Mouse (Mus musculus): ENCODE results near the gene Hist2h2ab. TPM values are rescaled to one million over a fixed set of nuclear protein-coding genes. Genes with fewer than 3 reads are reported as not detected.

The Hist2h2ab gene
- polyA plus RNA-seq, 1 experiment, result not detected

DNA sequence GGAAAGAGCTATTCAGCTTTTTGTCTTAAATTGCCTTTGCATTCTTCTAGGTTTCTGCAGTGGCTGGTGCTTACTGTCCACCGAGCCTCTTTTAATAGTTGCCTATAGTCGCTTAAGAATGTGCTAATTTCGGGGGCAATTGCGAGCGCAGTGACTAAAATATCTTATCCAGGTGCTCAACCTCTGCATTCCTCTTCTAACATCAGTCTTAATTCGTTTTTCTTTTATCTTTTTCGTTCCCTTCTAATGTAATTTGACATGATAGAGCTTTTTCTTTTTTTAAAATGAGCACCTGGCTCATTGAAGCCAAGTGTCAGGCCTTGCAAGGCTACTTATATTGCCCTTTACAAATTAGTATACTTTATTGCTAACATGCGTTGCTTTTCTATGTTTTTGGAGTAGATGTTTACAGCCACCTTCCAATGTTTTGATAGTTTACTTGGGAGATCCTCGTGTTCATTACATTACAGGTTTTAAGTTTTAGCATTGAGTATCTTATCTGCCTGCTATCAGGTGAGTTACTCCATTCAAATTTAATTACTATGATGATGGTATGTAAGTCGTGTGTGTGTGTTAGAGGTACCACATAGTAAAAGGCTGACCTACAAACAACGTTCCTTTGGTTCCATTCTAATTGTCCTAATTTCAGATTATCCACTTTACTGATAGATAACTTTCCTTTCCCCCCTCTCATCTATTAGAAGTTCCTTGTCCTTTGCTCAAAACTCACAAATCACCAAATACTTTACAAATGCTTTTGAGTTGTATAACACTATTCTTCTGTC is 27.9 kb downstream of the Hist2h2ab start:
- Histone ChIP-seq H3K4me3 (peak overlapping the region; percentile 35), H3K27me3 (ENCODE audit: control insufficient read depth, insufficient read depth, insufficient read length) (no peaks in the 10 kb centered on the region), H3ac (ENCODE audit: control insufficient read depth, insufficient read length) (no peak overlapping the region), H3K36me3 (ENCODE audit: control insufficient read depth, insufficient read depth) (no peaks in the 10 kb centered on the region), H3K4me2 (ENCODE audit: low read depth) (peak overlapping the region; percentile 74), H3K79me2 (ENCODE audit: control insufficient read depth, insufficient read depth) (peaks cover 5% of the 10 kb centered on the region)
- TF ChIP-seq POLR2A (IDR thresholded peaks at IDR 0.05; ENCODE audit: insufficient read length, low read depth) (peak; percentile 26), USF1 (IDR thresholded peaks at IDR 0.05; ENCODE audit: low read depth) (no peak)

DNA sequence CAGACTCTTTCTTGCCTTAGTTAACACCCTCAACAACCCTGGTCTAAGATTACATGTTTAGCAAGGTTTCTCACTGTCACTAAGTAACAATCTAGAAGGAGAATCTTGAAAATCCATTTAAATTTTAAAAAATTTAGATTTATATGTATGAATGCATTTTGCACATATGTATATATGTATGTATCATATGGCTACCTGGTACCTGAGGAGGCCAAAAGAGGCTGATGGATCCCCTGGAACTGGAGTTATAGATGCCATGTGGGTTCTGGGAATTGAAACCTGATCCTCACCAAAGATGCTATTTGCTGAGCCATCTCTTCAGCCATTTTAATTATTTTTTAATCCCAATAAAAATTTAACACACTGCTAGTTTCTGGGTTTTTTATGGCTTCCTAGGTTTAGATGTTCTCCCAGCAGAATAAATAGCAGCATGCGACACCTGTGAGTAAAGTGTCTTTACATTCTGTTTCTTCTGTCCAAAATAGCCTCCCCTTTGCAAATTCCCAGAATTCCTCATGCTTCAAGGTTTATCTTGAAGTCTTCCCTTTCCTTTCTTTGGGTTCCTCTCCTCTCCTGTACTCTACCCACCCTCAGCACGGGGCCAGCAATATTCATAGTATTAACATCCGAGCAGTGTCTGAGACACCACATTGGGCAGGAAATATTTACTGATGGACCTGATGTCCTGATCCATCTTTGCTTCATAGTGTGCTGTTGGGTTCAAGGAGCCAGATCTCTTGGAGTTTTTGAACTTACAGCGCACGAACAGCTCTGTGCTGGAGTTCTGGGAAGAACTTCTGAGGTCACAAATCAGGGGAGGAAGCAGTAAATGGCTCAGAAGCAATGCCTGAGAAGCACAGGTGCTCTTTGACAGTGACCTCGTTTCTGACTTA is 28.7 kb downstream of the Hist2h2ab start:
- peak overlapping the region; percentile 35 for H3K4me3 ChIP-seq
- no peak overlapping the region for H3ac ChIP-seq (ENCODE audit: control insufficient read depth, insufficient read length)
- peaks cover 5% of the 10 kb centered on the region for H3K79me2 ChIP-seq (ENCODE audit: control insufficient read depth, insufficient read depth)
- peak; percentile 28 for TF ChIP-seq POLR2AphosphoS2 (IDR thresholded peaks at IDR 0.05; ENCODE audit: insufficient read length, low read depth)
- TF ChIP-seq TCF3 (IDR thresholded peaks at IDR 0.05; ENCODE audit: insufficient read length, low read depth), result no peak
- TF ChIP-seq MAX (IDR thresholded peaks at IDR 0.05; ENCODE audit: low read depth), result no peak
- TF ChIP-seq MYOG (IDR thresholded peaks at IDR 0.05; ENCODE audit: control insufficient read depth in 1 of 3, insufficient read depth in 1 of 3, insufficient read length in 2 of 3, low read depth in 2 of 3), result no peak
- TF ChIP-seq MYOD1 (IDR thresholded peaks at IDR 0.05; ENCODE audit: control insufficient read depth in 1 of 3, insufficient read length in 2 of 3, low read depth in 2 of 3), result no peak
- TF ChIP-seq CEBPB (IDR thresholded peaks at IDR 0.05; ENCODE audit: insufficient read depth, poor library complexity, severe bottlenecking), result no peak
- no peak for TF ChIP-seq SRF (IDR thresholded peaks at IDR 0.05; ENCODE audit: control insufficient read depth, insufficient read length, low read depth)
- peak overlapping the region; percentile 74 for H3K4me2 ChIP-seq (ENCODE audit: low read depth)
- H3K36me3 ChIP-seq (ENCODE audit: control insufficient read depth, insufficient read depth), result no peaks in the 10 kb centered on the region
- H3K27me3 ChIP-seq (ENCODE audit: control insufficient read depth, insufficient read depth, insufficient read length), result no peaks in the 10 kb centered on the region

DNA sequence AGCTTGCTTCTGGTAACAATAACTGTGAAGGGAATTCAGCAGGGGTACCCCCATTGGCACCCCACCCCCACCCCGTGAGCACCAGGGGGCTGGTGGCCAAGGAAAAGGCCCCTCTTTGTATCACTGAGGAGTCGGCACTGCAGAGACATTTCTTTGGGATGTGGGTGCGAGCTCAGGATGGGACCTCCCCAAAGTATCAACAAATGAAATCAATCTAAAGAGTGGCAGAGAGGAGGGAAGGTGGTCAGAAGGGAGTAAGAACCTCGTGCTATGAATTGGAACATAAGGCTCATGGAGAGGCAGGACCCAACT is 29.3 kb downstream of the Hist2h2ab start:
- no peaks in the 10 kb centered on the region for H3K27me3 ChIP-seq (ENCODE audit: control insufficient read depth, insufficient read depth, insufficient read length)
- H3K4me3 ChIP-seq, result peak overlapping the region; percentile 35
- TF ChIP-seq E2F4 (IDR thresholded peaks at IDR 0.05; ENCODE audit: insufficient read depth) (no peak), MYOD1 (IDR thresholded peaks at IDR 0.05; ENCODE audit: control insufficient read depth in 1 of 3, insufficient read length in 2 of 3, low read depth in 2 of 3) (no peak)
- peak overlapping the region; percentile 74 for H3K4me2 ChIP-seq (ENCODE audit: low read depth)
- no peaks in the 10 kb centered on the region for H3K36me3 ChIP-seq (ENCODE audit: control insufficient read depth, insufficient read depth)
- H3ac ChIP-seq (ENCODE audit: control insufficient read depth, insufficient read length), result no peak overlapping the region
- H3K79me2 ChIP-seq (ENCODE audit: control insufficient read depth, insufficient read depth), result peaks cover 5% of the 10 kb centered on the region

DNA sequence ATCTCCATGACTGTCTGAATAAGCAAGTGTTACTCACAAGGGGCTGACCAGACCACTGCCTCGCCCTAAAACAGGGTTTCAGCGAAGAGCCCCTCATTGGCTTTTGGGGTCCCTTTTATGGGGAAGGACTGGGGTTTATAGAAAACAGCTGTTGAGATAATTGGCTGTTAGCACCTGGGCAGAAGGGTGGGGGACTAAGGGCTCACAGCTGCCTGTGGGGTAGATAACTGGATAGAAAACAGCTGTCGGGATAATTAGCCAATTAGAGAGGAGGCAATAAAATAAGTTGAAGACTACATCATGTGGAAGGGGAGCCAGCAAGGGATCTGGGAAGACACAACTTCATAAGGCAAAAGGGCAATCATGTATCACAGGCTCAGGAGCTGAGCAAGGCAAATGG is 31.2 kb downstream of the Hist2h2ab start:
- TF ChIP-seq MYOD1 (IDR thresholded peaks at IDR 0.05; ENCODE audit: control insufficient read depth in 1 of 3, insufficient read length in 2 of 3, low read depth in 2 of 3) (peak in 1 of 3 experiments; percentile 7), TCF12 (IDR thresholded peaks at IDR 0.05; ENCODE audit: insufficient read depth, poor library complexity, severe bottlenecking) (peak; percentile 19), USF1 (IDR thresholded peaks at IDR 0.05; ENCODE audit: low read depth) (no peak)
- Histone ChIP-seq H3K4me3 (no peak overlapping the region), H3K79me2 (ENCODE audit: control insufficient read depth, insufficient read depth) (peaks cover 5% of the 10 kb centered on the region), H3K27me3 (ENCODE audit: control insufficient read depth, insufficient read depth, insufficient read length) (no peaks in the 10 kb centered on the region), H3K4me2 (ENCODE audit: low read depth) (no peak overlapping the region), H3ac (ENCODE audit: control insufficient read depth, insufficient read length) (no peak overlapping the region), H3K36me3 (ENCODE audit: control insufficient read depth, insufficient read depth) (no peaks in the 10 kb centered on the region)

DNA sequence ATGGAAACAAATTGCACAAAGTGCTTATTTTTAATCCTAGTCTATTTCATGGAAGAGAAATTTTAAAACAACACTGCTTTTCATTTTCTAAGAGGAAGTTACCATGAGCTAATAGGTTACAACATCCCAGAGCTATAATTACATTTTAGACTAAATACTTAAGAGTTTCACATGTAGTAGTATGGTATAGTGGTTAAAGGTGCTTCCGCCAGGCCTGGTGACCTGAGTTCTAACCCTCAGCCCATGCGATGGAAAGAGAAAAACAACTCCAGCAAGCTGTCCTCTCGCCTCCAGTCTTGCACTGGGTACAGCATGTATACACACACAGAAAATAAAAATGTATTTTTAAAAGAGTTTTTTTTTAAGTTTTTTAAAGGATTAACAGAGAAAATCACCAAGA is 32.1 kb downstream of the Hist2h2ab start:
- no peak overlapping the region for H3ac ChIP-seq (ENCODE audit: control insufficient read depth, insufficient read length)
- H3K4me3 ChIP-seq, result no peak overlapping the region
- peaks cover 5% of the 10 kb centered on the region for H3K79me2 ChIP-seq (ENCODE audit: control insufficient read depth, insufficient read depth)
- no peak overlapping the region for H3K4me2 ChIP-seq (ENCODE audit: low read depth)
- H3K27me3 ChIP-seq (ENCODE audit: control insufficient read depth, insufficient read depth, insufficient read length), result no peaks in the 10 kb centered on the region
- no peaks in the 10 kb centered on the region for H3K36me3 ChIP-seq (ENCODE audit: control insufficient read depth, insufficient read depth)
- TF ChIP-seq E2F4 (IDR thresholded peaks at IDR 0.05; ENCODE audit: insufficient read depth), result no peak
- no peak for TF ChIP-seq MYOG (IDR thresholded peaks at IDR 0.05; ENCODE audit: control insufficient read depth in 1 of 3, insufficient read depth in 1 of 3, insufficient read length in 2 of 3, low read depth in 2 of 3)
- no peak for TF ChIP-seq MYOD1 (IDR thresholded peaks at IDR 0.05; ENCODE audit: control insufficient read depth in 1 of 3, insufficient read length in 2 of 3, low read depth in 2 of 3)
- TF ChIP-seq MAX (IDR thresholded peaks at IDR 0.05; ENCODE audit: low read depth), result no peak
- TF ChIP-seq SRF (IDR thresholded peaks at IDR 0.05; ENCODE audit: control insufficient read depth, insufficient read length, low read depth), result no peak
- no peak for TF ChIP-seq USF1 (IDR thresholded peaks at IDR 0.05; ENCODE audit: low read depth)
- no peak for TF ChIP-seq POLR2A (IDR thresholded peaks at IDR 0.05; ENCODE audit: insufficient read length, low read depth)
- TF ChIP-seq TCF3 (IDR thresholded peaks at IDR 0.05; ENCODE audit: insufficient read length, low read depth), result no peak
- no peak for TF ChIP-seq POLR2AphosphoS2 (IDR thresholded peaks at IDR 0.05; ENCODE audit: insufficient read length, low read depth)
- no peak for TF ChIP-seq TCF12 (IDR thresholded peaks at IDR 0.05; ENCODE audit: insufficient read depth, poor library complexity, severe bottlenecking)
- no peak for TF ChIP-seq REST (IDR thresholded peaks at IDR 0.05; ENCODE audit: insufficient read depth, insufficient read length)
- no peak for TF ChIP-seq CEBPB (IDR thresholded peaks at IDR 0.05; ENCODE audit: insufficient read depth, poor library complexity, severe bottlenecking)
